Mouse (Mus musculus): ENCODE measurements around the gene Klk11.
A peak's percentile ranks its signal among the peaks of the same experiment; 100 is the strongest.

DNA sequence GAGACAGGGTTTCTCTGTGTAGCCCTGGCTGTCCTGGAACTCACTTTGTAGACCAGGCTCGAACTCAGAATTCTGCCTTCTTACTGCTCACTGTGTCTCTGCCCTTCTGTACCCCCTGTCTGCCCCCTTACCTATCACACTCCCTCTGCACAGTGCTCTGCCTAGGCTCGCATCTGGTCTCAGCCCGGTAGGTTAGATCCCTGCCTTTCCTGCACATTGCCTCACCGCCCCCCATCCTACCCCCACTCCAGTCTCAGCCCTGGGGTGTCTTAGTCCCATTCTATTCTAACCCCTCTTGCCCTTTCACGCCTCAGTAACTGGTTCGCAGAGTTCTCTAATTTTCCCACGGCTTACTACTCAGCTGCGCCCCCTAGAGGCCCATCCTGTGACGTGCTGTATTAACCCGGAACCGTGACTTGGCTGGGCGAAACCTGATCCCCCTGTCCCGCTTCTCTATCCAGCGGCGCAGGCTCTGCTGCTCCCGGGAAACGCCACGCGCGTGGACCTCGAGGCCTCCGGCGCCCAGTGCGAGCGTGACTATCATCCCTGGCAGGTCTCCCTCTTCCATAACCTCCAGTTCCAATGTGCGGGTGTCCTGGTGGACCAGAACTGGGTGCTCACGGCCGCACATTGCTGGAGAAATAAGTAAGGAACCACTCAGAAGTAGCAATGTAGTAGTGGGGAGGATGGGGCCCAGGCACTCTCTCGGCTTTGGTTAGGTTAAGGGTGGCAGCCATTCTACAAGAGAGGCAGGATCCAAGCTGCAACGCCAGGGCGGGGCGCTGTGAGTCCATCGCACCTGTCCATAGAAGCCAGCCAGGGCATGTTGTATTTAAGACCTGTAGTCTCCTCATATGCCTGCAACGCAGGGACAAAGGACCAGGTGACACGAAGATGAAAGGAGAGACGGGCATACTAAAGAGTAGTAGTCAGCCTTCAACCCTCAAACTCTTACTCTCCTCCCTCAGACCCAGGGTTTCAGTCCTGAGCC is 8.2 kb downstream of the Klk11 start:
- TF ChIP-seq CTCF (IDR thresholded peaks at IDR 0.05; ENCODE audit: control insufficient read depth, insufficient read depth, insufficient replicate concordance, low read depth, low read length) (peak; percentile 87), POLR2A (IDR thresholded peaks at IDR 0.05; ENCODE audit: control insufficient read depth, low read depth, low read length) (no peak)
